18 mouse cellular contexts compared by ENCODE assay signal in the genomic region with DNA sequence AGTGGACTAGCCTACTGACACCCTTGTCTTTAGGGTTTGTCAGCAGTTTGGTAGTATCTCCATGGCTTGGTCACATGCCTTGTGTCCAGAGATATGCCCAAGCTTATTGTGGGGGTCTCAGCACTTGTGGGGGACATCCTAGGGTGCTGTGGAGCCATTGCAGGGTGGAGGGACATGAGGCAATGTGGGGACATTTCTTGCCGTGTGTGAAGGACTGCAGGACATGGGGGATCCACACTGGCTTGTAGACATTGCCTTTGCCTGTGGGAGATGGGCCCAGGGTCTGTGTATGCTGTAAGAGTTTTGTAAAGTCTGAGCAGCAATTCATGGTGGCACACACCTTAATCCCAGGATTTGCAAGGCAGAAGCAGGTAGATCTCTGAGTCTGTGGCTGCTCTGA. TPM values are rescaled to one million over a fixed set of nuclear protein-coding genes. Genes with fewer than 3 reads are reported as not detected.
DNase-seq lines count a peak whose midpoint lies in the region; ATAC-seq and TF ChIP-seq lines count a peak whose summit lies in the region.
"Had no signal": no experiment of that assay in that cellular context is flagged by ENCODE, and none has a peak within 500 bp of the region (broad histone marks: within the 10 kb centered on the region; RNA-seq: fewer than 3 reads in every experiment).

No protein-coding gene starts in this region.

- no peak for DNase-seq in embryonic facial prominence, embryonic 10.5 days (ENCODE audit: low spot score)
- no peak for DNase-seq in kidney, postnatal 14 days
- DNase-seq in midbrain, embryonic 11.5 days (ENCODE audit: low spot score, missing footprints) = peak; percentile 51
- no peak for DNase-seq in midbrain, embryonic 14.5 days
- no peak for DNase-seq in cerebellum, adult 2 months
- no peak for DNase-seq in retina, postnatal 1 day
- DNase-seq: cerebellum, adult 9-10 months; layer of hippocampus, postnatal 36 days; lung, postnatal 14 days; right cerebral cortex, postnatal 4 days; thymus, postnatal 4 days had no signal

- no peak overlapping the region for H3K4me3 ChIP-seq in embryonic facial prominence, embryonic 13.5 days
- no peak overlapping the region for H3K4me3 ChIP-seq in embryonic facial prominence, embryonic 10.5 days
- no peak overlapping the region for H3K4me3 ChIP-seq in kidney, embryonic 15.5 days (replicated peaks)
- H3K4me3 ChIP-seq in midbrain, embryonic 11.5 days (ENCODE audit: low read depth, low read length) = no peak overlapping the region
- no peak overlapping the region for H3K4me3 ChIP-seq in midbrain, embryonic 14.5 days (replicated peaks; ENCODE audit: low read depth, low read length)
- H3K4me3 ChIP-seq in cerebellum, adult 2 months (replicated peaks; ENCODE audit: insufficient read depth, low read depth, low read length) = no peak overlapping the region

- H3K27ac ChIP-seq in embryonic facial prominence, embryonic 13.5 days = no peak overlapping the region
- H3K27ac ChIP-seq in embryonic facial prominence, embryonic 10.5 days (replicated peaks) = no peak overlapping the region
- 0 out of 2 replicates have a peak overlapping the region, but pooled peaks have one; percentile 54 for H3K27ac ChIP-seq in kidney, embryonic 15.5 days
- no peak overlapping the region for H3K27ac ChIP-seq in midbrain, embryonic 11.5 days (ENCODE audit: low read depth, low read length)
- no peak overlapping the region for H3K27ac ChIP-seq in midbrain, embryonic 14.5 days (replicated peaks; ENCODE audit: low read depth, low read length)
- no peak overlapping the region for H3K27ac ChIP-seq in cerebellum, adult 2 months (ENCODE audit: insufficient read depth, low read length)
- H3K27ac ChIP-seq: forebrain, embryonic 13.5 days; hindbrain, embryonic 12.5 days; liver, embryonic 14.5 days; midbrain, embryonic 12.5 days had no signal

- peaks cover 34% of the 10 kb centered on the region for H3K4me1 ChIP-seq in embryonic facial prominence, embryonic 13.5 days
- H3K4me1 ChIP-seq in embryonic facial prominence, embryonic 10.5 days = peaks cover 36% of the 10 kb centered on the region
- peaks cover 34% of the 10 kb centered on the region for H3K4me1 ChIP-seq in kidney, embryonic 15.5 days
- no peaks in the 10 kb centered on the region for H3K4me1 ChIP-seq in midbrain, embryonic 11.5 days (ENCODE audit: control insufficient read depth, insufficient read depth, low read length)
- no peaks in the 10 kb centered on the region for H3K4me1 ChIP-seq in midbrain, embryonic 14.5 days (ENCODE audit: control insufficient read depth, insufficient read depth, low read length)
- peaks cover 16% of the 10 kb centered on the region for H3K4me1 ChIP-seq in cerebellum, adult 2 months (ENCODE audit: control insufficient read depth, insufficient read depth, low read length)

- H3K36me3 ChIP-seq in embryonic facial prominence, embryonic 13.5 days = no peaks in the 10 kb centered on the region
- H3K36me3 ChIP-seq in embryonic facial prominence, embryonic 10.5 days (replicated peaks) = no peaks in the 10 kb centered on the region
- no peaks in the 10 kb centered on the region for H3K36me3 ChIP-seq in kidney, embryonic 15.5 days
- no peaks in the 10 kb centered on the region for H3K36me3 ChIP-seq in midbrain, embryonic 11.5 days (ENCODE audit: control insufficient read depth, insufficient read depth, low read length)
- no peaks in the 10 kb centered on the region for H3K36me3 ChIP-seq in midbrain, embryonic 14.5 days (ENCODE audit: control insufficient read depth, insufficient read depth, low read length)
- H3K36me3 ChIP-seq: hindbrain, embryonic 12.5 days; midbrain, embryonic 12.5 days had no signal

- peak overlapping the region; percentile 22; the same call in 1 of the 2 replicates for H3K9ac ChIP-seq in embryonic facial prominence, embryonic 13.5 days
- 0 out of 2 replicates have a peak overlapping the region, but pooled peaks have one; percentile 55 for H3K9ac ChIP-seq in kidney, embryonic 15.5 days
- H3K9ac ChIP-seq in midbrain, embryonic 11.5 days (ENCODE audit: low read length) = no peak overlapping the region
- no peak overlapping the region for H3K9ac ChIP-seq in midbrain, embryonic 14.5 days (replicated peaks; ENCODE audit: low read length)
- H3K9ac ChIP-seq: forebrain, embryonic 13.5 days; hindbrain, embryonic 12.5 days; midbrain, embryonic 12.5 days had no signal

- no peak for TF ChIP-seq POLR2A in cerebellum, adult 2 months (IDR thresholded peaks at IDR 0.05; ENCODE audit: borderline replicate concordance, insufficient read depth, low read length)

- peaks cover 47% of the 10 kb centered on the region for H3K27me3 ChIP-seq in embryonic facial prominence, embryonic 13.5 days
- H3K27me3 ChIP-seq in embryonic facial prominence, embryonic 10.5 days (replicated peaks; ENCODE audit: low read depth, poor library complexity, severe bottlenecking) = peaks cover 44% of the 10 kb centered on the region
- no peaks in the 10 kb centered on the region for H3K27me3 ChIP-seq in kidney, embryonic 15.5 days
- H3K27me3 ChIP-seq in midbrain, embryonic 11.5 days (ENCODE audit: control insufficient read depth, insufficient read depth, low read length) = peaks cover 20% of the 10 kb centered on the region
- H3K27me3 ChIP-seq in midbrain, embryonic 14.5 days (ENCODE audit: control insufficient read depth, insufficient read depth, low read length) = peaks cover 19% of the 10 kb centered on the region
- no peaks in the 10 kb centered on the region for H3K27me3 ChIP-seq in cerebellum, adult 2 months (ENCODE audit: control insufficient read depth, insufficient read depth, low read length)

- H3K4me2 ChIP-seq in embryonic facial prominence, embryonic 13.5 days = no peak overlapping the region
- H3K4me2 ChIP-seq in kidney, embryonic 15.5 days = peak overlapping the region; percentile 78; the same call in 1 of the 2 replicates
- H3K4me2 ChIP-seq in midbrain, embryonic 11.5 days = no peak overlapping the region
- no peak overlapping the region for H3K4me2 ChIP-seq in midbrain, embryonic 14.5 days (ENCODE audit: low read length)

- ATAC-seq in embryonic facial prominence, embryonic 13.5 days (ENCODE audit: insufficient number of reproducible peaks, insufficient read depth, low FRiP score, low TSS enrichment, low read depth) = no peak
- no peak for ATAC-seq in kidney, embryonic 15.5 days (replicated peaks; ENCODE audit: low FRiP score)
- no peak for ATAC-seq in midbrain, embryonic 11.5 days (ENCODE audit: low FRiP score)
- ATAC-seq in midbrain, embryonic 14.5 days (ENCODE audit: low FRiP score, low TSS enrichment) = no peak
- ATAC-seq: forebrain, embryonic 13.5 days; inflammation-experienced regulatory T-cells, adult 6 months had no signal

- no peaks in the 10 kb centered on the region for H3K9me3 ChIP-seq in embryonic facial prominence, embryonic 13.5 days
- H3K9me3 ChIP-seq in embryonic facial prominence, embryonic 10.5 days = no peaks in the 10 kb centered on the region
- H3K9me3 ChIP-seq in kidney, embryonic 15.5 days (replicated peaks) = no peaks in the 10 kb centered on the region
- no peaks in the 10 kb centered on the region for H3K9me3 ChIP-seq in midbrain, embryonic 11.5 days (ENCODE audit: control insufficient read depth, low read length)
- H3K9me3 ChIP-seq in midbrain, embryonic 14.5 days (ENCODE audit: control insufficient read depth, low read length) = no peaks in the 10 kb centered on the region
- H3K9me3 ChIP-seq: forebrain, embryonic 13.5 days; hindbrain, embryonic 12.5 days; midbrain, embryonic 12.5 days had no signal

- 68% methylated on average over 1 of the region's 1 CpGs for WGBS in embryonic facial prominence, embryonic 13.5 days
- WGBS in embryonic facial prominence, embryonic 10.5 days = 58% methylated on average over 1 of the region's 1 CpGs
- 52% methylated on average over 1 of the region's 1 CpGs for WGBS in kidney, embryonic 15.5 days
- 77% methylated on average over 1 of the region's 1 CpGs for WGBS in midbrain, embryonic 11.5 days
- 60% methylated on average over 1 of the region's 1 CpGs for WGBS in midbrain, embryonic 14.5 days
- WGBS in cerebellum, adult 2 months = 96% methylated on average over 1 of the region's 1 CpGs

- no peak for TF ChIP-seq CTCF in cerebellum, adult 2 months (IDR thresholded peaks at IDR 0.05; ENCODE audit: borderline replicate concordance, insufficient read depth, low read depth, low read length)

RNA-seq across cellular contexts. Expression of a gene that starts 15.3 kb away (rescaled TPM):
- polyA plus RNA-seq in embryonic facial prominence, embryonic 13.5 days (2015; fragmentation: Nextera tagmentation; extraction: Ambion mirVana) = 4.9 and 6.1 TPM in 2 replicates
- 4.9 and 5.3 TPM in 2 replicates for polyA plus RNA-seq in embryonic facial prominence, embryonic 10.5 days (2016; fragmentation: Nextera tagmentation; extraction: Ambion mirVana)
- polyA plus RNA-seq in kidney, embryonic 15.5 days (2015; fragmentation: Nextera tagmentation; extraction: Ambion mirVana) = 12.6 and 12.7 TPM in 2 replicates
- 5.0 and 6.5 TPM in 2 replicates for polyA plus RNA-seq in midbrain, embryonic 11.5 days (2014; fragmentation: Nextera tagmentation; extraction: Ambion mirVana)
- 28.4 and 32.3 TPM in 2 replicates for polyA plus RNA-seq in midbrain, embryonic 14.5 days (2014; fragmentation: Nextera tagmentation; extraction: Ambion mirVana)
- 51.2 and 57.4 TPM in 2 replicates for polyA plus RNA-seq in cerebellum, adult 2 months (2012; rRNA removed)

RNA-seq across cellular contexts. Expression of a gene that starts 31.1 kb away (rescaled TPM):
- 328 and 359 TPM in 2 replicates for polyA plus RNA-seq in embryonic facial prominence, embryonic 13.5 days (2015; fragmentation: Nextera tagmentation; extraction: Ambion mirVana)
- 418 and 430 TPM in 2 replicates for polyA plus RNA-seq in embryonic facial prominence, embryonic 10.5 days (2016; fragmentation: Nextera tagmentation; extraction: Ambion mirVana)
- polyA plus RNA-seq in kidney, embryonic 15.5 days (2015; fragmentation: Nextera tagmentation; extraction: Ambion mirVana) = 332 and 351 TPM in 2 replicates
- 297 and 318 TPM in 2 replicates for polyA plus RNA-seq in midbrain, embryonic 11.5 days (2014; fragmentation: Nextera tagmentation; extraction: Ambion mirVana)
- polyA plus RNA-seq in midbrain, embryonic 14.5 days (2014; fragmentation: Nextera tagmentation; extraction: Ambion mirVana) = 213 and 223 TPM in 2 replicates
- 189 and 202 TPM in 2 replicates for polyA plus RNA-seq in cerebellum, adult 2 months (2012; rRNA removed)

RNA-seq across cellular contexts. Expression of a gene that starts 49.8 kb away (rescaled TPM):
- 14.1 and 14.4 TPM in 2 replicates for polyA plus RNA-seq in embryonic facial prominence, embryonic 13.5 days (2015; fragmentation: Nextera tagmentation; extraction: Ambion mirVana)
- 14.8 and 16.1 TPM in 2 replicates for polyA plus RNA-seq in embryonic facial prominence, embryonic 10.5 days (2016; fragmentation: Nextera tagmentation; extraction: Ambion mirVana)
- 12.7 and 15.5 TPM in 2 replicates for polyA plus RNA-seq in kidney, embryonic 15.5 days (2015; fragmentation: Nextera tagmentation; extraction: Ambion mirVana)
- 6.1 and 7.1 TPM in 2 replicates for polyA plus RNA-seq in midbrain, embryonic 11.5 days (2014; fragmentation: Nextera tagmentation; extraction: Ambion mirVana)
- polyA plus RNA-seq in midbrain, embryonic 14.5 days (2014; fragmentation: Nextera tagmentation; extraction: Ambion mirVana) = 7.4 and 8.5 TPM in 2 replicates
- polyA plus RNA-seq in cerebellum, adult 2 months (2012; rRNA removed) = 17.2 and 17.9 TPM in 2 replicates

RNA-seq across cellular contexts. Expression of a gene that starts 58.3 kb away (rescaled TPM):
- 65.2 and 70.7 TPM in 2 replicates for polyA plus RNA-seq in embryonic facial prominence, embryonic 13.5 days (2015; fragmentation: Nextera tagmentation; extraction: Ambion mirVana)
- polyA plus RNA-seq in embryonic facial prominence, embryonic 10.5 days (2016; fragmentation: Nextera tagmentation; extraction: Ambion mirVana) = 47.8 and 49.6 TPM in 2 replicates
- 55.1 and 64.2 TPM in 2 replicates for polyA plus RNA-seq in kidney, embryonic 15.5 days (2015; fragmentation: Nextera tagmentation; extraction: Ambion mirVana)
- 20.0 and 26.3 TPM in 2 replicates for polyA plus RNA-seq in midbrain, embryonic 11.5 days (2014; fragmentation: Nextera tagmentation; extraction: Ambion mirVana)
- polyA plus RNA-seq in midbrain, embryonic 14.5 days (2014; fragmentation: Nextera tagmentation; extraction: Ambion mirVana) = 40.3 and 53.7 TPM in 2 replicates
- 60.5 and 63.1 TPM in 2 replicates for polyA plus RNA-seq in cerebellum, adult 2 months (2012; rRNA removed)

Comparison
In these comparisons a context has a peak if more than half of its experiments do, and no peak if none do; other contexts are left out.
1. H3K9ac ChIP-seq: peak in embryonic facial prominence, embryonic 13.5 days (single experiment) and kidney, embryonic 15.5 days (single experiment); none in midbrain, embryonic 11.5 days (single experiment) and midbrain, embryonic 14.5 days (single experiment).